Mouse (Mus musculus) layer of hippocampus, adult 8-10 months (tissue): ENCODE data around the gene C130050O18Rik. TPM values are rescaled to one million over a fixed set of nuclear protein-coding genes. Genes with fewer than 3 reads are reported as not detected.

Experiments used
- DNase-seq, 2 experiments: peaks; one replicate each; pipeline ENCODE4 v3.0.0; 2022; ENCODE audit warnings: low spot score in 2 of 2
- total RNA-seq, 4 experiments: library from RNA; stranded (reverse); gene quantifications; 2 replicates each; pipeline ENCODE4 v1.2.4; 2022

C130050O18Rik gene
- total RNA-seq = 1 to 10 TPM in 2 of 4 experiments, under 1 TPM in 2; 0.54 to 1.2 (median 0.83) TPM

DNA sequence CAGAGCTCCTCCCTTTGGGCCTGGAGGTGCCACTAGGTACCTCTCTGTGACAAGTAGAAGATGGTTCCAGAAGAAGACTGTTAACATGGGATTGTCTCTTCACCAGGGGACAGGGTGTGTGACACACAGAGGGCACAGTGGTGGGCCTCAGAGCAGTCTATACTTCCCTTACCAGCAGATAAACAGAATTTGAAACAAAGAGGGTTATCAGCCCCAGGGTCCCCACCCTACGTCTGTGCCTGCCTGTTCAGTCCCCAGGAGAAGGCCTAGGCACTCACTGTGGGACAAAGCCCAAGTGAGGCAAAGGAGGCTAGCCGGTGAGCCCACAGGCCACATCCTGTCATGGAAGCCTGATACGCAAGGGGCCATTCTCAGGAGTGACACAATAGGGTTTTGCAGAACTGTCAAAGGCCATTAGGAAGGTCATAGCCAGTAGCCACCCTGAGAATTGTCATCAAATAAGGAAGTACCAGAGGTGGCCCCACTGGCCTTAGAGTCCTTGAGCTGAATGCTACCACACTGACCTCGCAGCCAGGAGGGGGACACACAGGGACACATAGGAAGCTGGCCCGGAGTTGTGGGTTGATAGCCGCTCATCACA is at the start of gene C130050O18Rik:
C130050O18Rik (plus strand) TSS at position 480 of the 601 bp plus-strand sequence.
- DNase-seq = no peak

DNA sequence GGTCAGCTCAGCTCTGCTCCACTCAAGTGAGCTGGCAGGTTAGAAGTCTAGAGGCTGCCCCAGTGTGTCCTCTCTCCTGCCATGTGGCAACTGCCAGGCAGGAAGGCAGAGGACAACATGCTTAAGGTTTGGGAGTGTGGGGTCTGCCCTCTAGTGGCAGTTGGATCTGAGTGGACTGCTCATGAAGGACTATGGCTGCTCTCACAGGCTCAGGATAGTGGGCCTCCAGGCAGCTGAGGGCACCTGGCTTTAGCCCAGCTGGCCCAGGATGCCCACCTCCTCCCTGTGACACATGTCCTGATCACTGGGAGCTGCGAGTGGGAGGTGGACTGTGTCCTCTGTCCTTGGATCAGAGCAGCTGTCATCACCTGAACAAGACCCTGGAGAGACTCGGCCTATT is 46.4 kb upstream of the C130050O18Rik start:
- no peak for DNase-seq

GRCm38 (mm10) chr5:139359244-139359643 is 45.8 kb upstream of the C130050O18Rik start:
- no peak for DNase-seq

DNA sequence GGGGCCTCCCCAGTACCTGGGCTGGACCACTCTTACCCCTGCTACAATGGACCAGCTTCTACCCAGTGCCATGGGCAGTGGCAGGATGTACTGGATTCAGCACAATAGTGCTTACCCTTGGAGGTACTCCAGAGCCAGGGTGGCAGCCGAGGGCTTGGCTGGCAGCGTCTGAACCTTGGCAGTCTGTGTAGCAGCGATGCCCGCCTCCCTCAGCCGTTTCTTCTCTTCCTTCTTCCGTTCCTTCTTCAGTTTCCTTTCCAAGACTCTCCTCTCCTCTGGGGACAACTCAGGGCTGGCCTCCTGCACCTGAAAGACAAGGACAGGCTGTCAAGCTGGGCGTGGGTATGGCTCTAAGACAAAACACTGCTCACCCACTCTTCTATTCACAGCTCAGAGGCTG is 41.2 kb upstream of the C130050O18Rik start:
- no peak for DNase-seq

DNA sequence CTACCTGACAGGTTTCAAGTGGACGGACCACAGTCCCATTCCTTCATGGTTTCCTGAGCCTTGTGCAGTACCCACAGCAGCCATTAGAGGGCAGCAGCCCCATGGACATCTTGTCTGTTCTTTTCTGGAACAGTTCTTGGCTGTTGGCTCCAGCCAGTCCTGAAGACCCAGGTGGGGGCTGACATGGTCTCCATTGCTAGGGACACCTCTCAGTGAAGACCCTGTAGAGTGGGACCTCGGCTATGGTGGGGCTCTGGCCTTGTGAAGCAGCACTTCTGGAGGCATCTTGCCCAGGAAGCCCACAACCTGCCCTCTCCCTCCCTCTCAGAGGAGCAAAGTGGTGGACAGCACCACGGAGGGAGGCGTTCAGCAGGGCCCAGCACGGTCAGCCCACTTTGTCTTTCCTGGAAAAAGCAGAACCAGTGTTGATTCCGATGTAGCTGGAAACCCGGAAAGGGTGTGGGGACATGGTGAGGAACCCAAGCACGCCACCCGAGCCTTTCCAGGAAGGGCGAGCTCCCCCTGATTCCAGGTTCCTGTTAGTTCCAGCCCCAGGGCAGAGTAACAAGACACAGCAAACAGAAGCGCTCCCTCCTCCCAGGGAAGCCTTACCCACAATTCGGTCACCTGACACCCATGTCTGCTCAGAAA is 40.7 kb upstream of the C130050O18Rik start:
- DNase-seq = peak; percentile 78 to 92

DNA sequence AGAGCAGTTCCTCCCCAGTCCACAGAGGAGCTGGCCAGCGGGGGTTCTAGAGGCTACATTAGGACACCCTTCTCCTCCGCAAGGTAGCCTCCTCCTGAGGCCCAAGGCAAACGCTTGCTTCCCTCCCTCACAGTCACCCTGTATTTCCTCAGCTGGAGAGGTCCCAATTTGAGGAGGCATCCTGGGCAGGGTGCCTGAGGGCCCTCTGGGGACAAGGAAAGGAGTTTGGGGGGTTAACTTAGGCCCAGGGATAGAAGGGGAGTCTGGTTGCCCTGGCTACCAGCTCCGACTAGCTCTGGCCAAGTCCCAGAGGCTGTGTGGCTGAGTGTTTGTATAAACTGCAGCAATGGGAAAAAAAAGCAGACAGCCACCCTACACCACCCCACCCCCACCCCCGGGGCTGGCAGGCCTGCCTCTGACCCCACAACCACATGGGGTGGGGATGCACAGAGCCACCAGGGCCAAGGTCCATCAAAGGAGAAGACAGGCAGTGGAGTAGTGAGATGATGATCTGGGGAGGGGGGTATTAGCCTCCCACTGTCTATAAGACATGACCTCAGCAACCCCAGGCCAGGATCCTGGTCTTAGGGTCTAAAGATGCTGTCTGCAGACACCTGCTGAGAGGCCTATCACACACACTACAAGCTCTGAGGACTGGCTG is 40.0 kb upstream of the C130050O18Rik start:
- no peak for DNase-seq

GRCm38 (mm10) chr5:139365827-139366226 is 39.3 kb upstream of the C130050O18Rik start:
- DNase-seq = no peak

- no peak for DNase-seq
Observed at GRCm38 (mm10) chr5:139366484-139366883, 38.6 kb upstream of the C130050O18Rik start.

- DNase-seq = no peak
Observed at GRCm38 (mm10) chr5:139367884-139368458, 37.1 kb upstream of the C130050O18Rik start.

DNA sequence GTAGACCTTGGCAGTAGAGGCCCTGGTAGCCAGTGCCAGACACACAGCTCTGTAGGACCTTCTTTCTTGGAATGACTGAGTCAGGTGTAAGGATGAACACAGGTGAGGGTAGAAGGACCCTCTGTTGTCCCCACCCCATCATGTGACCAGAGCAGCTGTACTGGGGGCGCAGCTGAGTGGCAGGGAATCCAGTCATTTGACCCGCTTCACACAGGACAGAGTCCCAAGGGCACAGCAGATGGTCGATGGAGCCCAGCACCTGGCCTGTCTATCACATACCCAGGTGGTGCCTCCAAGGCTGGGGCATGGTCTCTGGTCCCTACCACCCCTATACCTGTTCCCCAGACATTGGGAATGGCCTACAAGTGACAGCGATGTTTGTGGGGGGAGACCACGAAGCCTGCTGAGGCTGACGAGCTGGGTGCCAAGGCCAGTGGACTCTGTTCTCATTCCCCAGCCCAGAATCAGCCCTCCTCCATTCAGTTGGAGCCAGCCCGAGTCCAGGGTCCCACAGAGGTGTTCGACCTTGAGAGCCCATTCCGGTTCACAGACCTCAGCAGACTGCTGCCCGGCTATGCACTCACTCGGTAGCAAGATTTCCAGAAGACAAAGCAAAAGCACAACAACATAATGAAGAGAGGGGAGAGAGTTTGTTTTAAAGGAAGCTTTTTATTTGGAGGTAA is 36.3 kb upstream of the C130050O18Rik start:
- DNase-seq = no peak

DNA sequence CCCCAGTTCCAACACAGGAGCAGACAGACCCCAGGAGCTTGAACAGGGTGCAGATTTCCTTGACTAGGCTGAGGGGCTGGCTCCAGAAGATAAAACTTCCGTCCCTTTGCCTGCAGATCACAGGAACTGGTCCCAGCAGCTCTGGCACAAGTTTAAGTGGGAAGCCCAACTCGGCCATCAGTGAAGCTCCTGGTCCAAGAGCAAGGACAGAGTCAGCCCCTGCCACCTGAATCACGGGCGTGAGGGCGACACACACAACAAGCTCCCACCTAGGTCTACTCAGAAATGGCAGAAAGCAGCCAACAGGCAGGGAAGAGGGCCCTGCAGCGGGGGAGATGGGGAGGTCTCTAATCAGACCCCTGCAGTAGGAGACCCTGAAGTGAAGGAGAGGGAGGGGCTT is 34.7 kb upstream of the C130050O18Rik start:
- no peak for DNase-seq

- no peak for DNase-seq
Observed at GRCm38 (mm10) chr5:139371118-139371517, 34.0 kb upstream of the C130050O18Rik start.

GRCm38 (mm10) chr5:139371631-139372401 is 33.3 kb upstream of the C130050O18Rik start:
- peak; percentile 75 to 84 for DNase-seq

DNA sequence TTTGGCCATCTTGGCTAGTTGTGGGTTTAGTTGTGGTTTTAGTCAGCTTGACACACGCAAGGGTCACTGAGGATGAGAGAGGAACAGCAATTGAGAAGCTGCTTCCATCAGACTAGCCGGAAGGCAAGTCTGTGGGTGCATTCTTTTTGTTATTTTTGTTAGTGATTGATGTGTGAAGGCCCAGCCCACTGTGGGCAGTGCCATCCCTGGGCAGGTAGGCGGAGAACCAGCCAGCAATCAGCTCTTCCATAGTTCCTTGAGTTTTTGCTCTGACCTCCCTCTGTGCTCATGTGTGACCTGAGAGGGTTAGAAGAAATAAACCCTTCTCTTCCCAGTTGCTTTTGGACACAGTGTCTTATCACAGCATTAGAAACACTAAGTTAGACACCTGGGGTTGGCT is 32.0 kb upstream of the C130050O18Rik start:
- no peak for DNase-seq

- no peak for DNase-seq
Observed at GRCm38 (mm10) chr5:139373889-139374444, 31.1 kb upstream of the C130050O18Rik start.

GRCm38 (mm10) chr5:139374841-139375240 is 30.2 kb upstream of the C130050O18Rik start:
- no peak for DNase-seq

DNA sequence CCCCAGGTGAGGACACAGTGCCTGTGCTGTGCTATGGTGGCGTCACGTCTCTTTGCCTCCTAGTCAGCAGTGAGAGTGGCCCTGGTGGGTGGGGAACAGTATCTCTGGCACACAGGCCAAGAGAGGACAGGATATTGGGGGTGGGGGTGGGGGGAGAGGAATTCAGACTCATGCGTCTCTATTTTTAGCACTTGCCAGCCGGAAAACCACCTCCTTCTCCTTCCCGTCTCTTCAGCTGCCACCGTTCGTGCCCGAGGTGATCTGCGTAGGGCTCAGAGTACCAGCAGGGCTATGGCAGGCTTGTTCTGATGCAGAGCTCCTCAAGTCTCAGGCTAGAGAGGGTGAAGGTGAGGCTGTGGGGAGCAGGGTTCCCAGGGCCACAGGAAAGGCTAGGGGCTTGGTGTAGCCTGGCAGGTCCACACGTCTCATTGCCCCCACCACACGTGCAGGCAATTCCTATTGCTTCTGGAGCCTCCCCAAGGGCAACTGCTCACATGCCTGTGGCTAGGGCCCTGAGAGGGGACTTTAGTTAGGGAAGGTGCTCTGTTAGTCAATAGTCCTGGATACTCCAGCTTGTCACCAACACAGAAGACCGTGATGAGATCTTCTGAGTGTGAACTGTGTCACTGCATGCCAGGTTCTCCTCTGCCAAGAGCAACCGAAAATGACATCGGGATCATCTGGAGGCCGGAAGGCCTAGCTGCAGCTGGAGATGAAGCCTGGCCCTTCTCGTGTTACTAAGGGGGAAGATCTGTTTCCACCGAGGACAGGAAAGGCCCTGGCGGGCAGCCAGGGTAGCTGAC is 27.4 kb upstream of the C130050O18Rik start, which contains the start of gene Gpr146:
Gpr146 (plus strand) TSS at position 230 of the 803 bp plus-strand sequence.
- DNase-seq = no peak

DNA sequence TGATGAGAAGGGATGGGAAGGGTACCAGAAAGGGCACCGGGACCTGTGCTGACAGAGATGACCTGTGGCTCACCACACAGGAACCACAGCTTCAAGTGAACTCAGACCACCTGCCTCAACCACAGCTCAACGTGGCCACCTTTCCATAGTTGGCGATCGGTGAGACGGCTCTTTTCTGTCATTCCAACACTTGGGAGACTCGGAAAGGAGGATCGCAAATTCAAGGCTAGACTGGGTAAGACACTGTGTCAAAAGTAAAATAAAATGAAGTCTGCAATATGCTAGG is 26.9 kb upstream of the C130050O18Rik start:
- no peak for DNase-seq

DNA sequence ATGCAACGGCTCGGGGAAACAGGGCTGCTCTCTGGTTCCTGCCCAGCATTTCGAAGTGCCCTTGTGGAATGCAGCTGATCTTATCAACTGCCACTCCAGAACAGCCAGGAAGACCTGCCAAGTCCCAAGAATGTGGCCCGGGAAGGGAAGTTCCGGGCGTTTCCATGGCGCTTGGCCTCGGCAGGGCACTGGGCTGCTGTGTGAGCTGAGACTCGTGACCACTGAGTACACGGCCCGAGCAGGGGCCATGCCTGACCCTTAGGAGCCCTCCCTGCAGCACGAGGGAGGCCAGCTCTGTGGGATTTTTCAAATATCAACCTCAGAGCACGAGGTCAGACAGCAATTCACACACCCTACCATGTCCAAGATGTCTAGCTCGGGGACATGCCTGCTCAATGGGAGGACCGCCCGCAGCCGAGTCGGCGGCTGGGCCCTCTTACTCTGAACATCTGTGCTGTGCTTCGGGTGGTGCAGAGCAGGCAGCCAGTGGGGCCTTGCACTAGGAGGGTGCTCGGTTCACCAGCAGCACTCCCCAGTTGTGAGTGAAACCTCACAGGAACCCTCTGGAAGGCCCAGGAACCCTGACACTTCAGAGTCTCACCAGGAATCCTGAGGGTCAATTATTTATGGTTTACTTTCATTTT is 26.0 kb upstream of the C130050O18Rik start:
- no peak for DNase-seq
